Mouse (Mus musculus) hindbrain, embryonic 11.5 days (tissue): ENCODE data around the gene Knstrn. TPM values are rescaled to one million over a fixed set of nuclear protein-coding genes. Genes with fewer than 3 reads are reported as not detected.

Source experiments
- polyA plus RNA-seq: library from polyadenylated mRNA; unstranded; fragments of >200 nt; fragmentation: Nextera tagmentation; extraction: Ambion mirVana; gene quantifications from 2 replicates; pipeline ENCODE4 v1.2.1, GENCODE M21; 2014

The Knstrn gene
- polyA plus RNA-seq, 1 experiment from 2014 or later: 163 TPM

Other genes starting within 250 kb of the Knstrn start
- gene Bub1b, start 215.8 kb upstream of the Knstrn start, polyA plus RNA-seq: 80.6 and 100.0 TPM in 2 replicates
- gene Pak6, start 150.7 kb upstream of the Knstrn start, polyA plus RNA-seq: 1.5 and 2.0 TPM in 2 replicates
- not detected in 2 replicates for gene Ankrd63, start 110.0 kb upstream of the Knstrn start, polyA plus RNA-seq
- gene Plcb2, start 85.6 kb upstream of the Knstrn start, polyA plus RNA-seq: 0.32 and 0.43 TPM in 2 replicates
- 34.1 and 35.4 TPM in 2 replicates for gene Inafm2, start 68.2 kb upstream of the Knstrn start, polyA plus RNA-seq
- gene Ccdc9b, start 51.3 kb upstream of the Knstrn start, polyA plus RNA-seq: 0.68 and 0.98 TPM in 2 replicates
- gene Phgr1, start 41.2 kb upstream of the Knstrn start, polyA plus RNA-seq: not detected in 2 replicates
- 8.5 and 9.2 TPM in 2 replicates for gene Disp2, start 34.3 kb upstream of the Knstrn start, polyA plus RNA-seq
- gene Ivd, start 48.0 kb downstream of the Knstrn start, polyA plus RNA-seq: 42.1 and 45.0 TPM in 2 replicates
- 2.1 TPM in 2 replicates for gene Bahd1, start 86.4 kb downstream of the Knstrn start, polyA plus RNA-seq
- gene Chst14, start 112.5 kb downstream of the Knstrn start, polyA plus RNA-seq: 19.1 and 22.2 TPM in 2 replicates
- 23.3 and 25.8 TPM in 2 replicates for gene Ccdc32, start 215.4 kb downstream of the Knstrn start, polyA plus RNA-seq
- 6.6 and 7.2 TPM in 2 replicates for gene Rpusd2, start 220.8 kb downstream of the Knstrn start, polyA plus RNA-seq
- 37.2 and 47.9 TPM in 2 replicates for gene Knl1, start 233.1 kb downstream of the Knstrn start, polyA plus RNA-seq